Mouse (Mus musculus) intestine, postnatal 0 days (tissue): ENCODE results near the gene BC035044. TPM values are rescaled to one million over a fixed set of nuclear protein-coding genes. Genes with fewer than 3 reads are reported as not detected.
A peak's percentile ranks its signal among the peaks of the same experiment; 100 is the strongest.
"Not testable (repeated sequence)": the region's sequence is repeated elsewhere in the genome, so short reads cannot be mapped to it uniquely, and the experiment has no call there.

ENCODE experiments used
- ATAC-seq: fragments of 200-750 bp; cut with Nextera tagmentation; 2 replicates; pipeline ENCODE4 v1.8.0; 2017; ENCODE audit warnings: mild to moderate bottlenecking, moderate TSS enrichment, moderate library complexity
- H3K27ac ChIP-seq: fragments of 300-500 bp; sonication (generic); 2 replicates; pipeline ENCODE4 v1.5.1; 2014; ENCODE audit warnings: mild to moderate bottlenecking, low read depth, low read length, moderate library complexity
- H3K27me3 ChIP-seq: fragments of 300-500 bp; sonication (generic); replicated peaks from 2 replicates; pipeline ENCODE4 v1.6.1; 2014; ENCODE audit warnings: low read length, mixed read lengths; ENCODE audit not compliant: control insufficient read depth, insufficient read depth
- H3K36me3 ChIP-seq: fragments of 300-500 bp; sonication (generic); 2 replicates; pipeline ENCODE4 v1.6.1; 2014; ENCODE audit warnings: mild to moderate bottlenecking, moderate library complexity; ENCODE audit not compliant: control insufficient read depth, insufficient read depth
- H3K4me1 ChIP-seq: fragments of 300-500 bp; sonication (generic); replicated peaks from 2 replicates; pipeline ENCODE4 v1.6.1; 2014; ENCODE audit warnings: antibody characterized with exemption, low read length, mixed read lengths; ENCODE audit not compliant: control insufficient read depth, insufficient read depth
- H3K4me2 ChIP-seq: fragments of 300-500 bp; sonication (generic); replicated peaks from 2 replicates; pipeline ENCODE4 v1.6.1; 2014; ENCODE audit warnings: low read depth, mild to moderate bottlenecking, moderate library complexity
- H3K4me3 ChIP-seq: fragments of 300-500 bp; sonication (generic); 2 replicates; pipeline ENCODE4 v1.5.1; 2014; ENCODE audit warnings: low read depth, low read length
- H3K9ac ChIP-seq: fragments of 300-500 bp; sonication (generic); 2 replicates; pipeline ENCODE4 v1.6.1; 2014; ENCODE audit warnings: mild to moderate bottlenecking, low read depth, low read length
- H3K9me3 ChIP-seq: fragments of 300-500 bp; sonication (generic); 2 replicates; pipeline ENCODE4 v1.6.1; 2016; ENCODE audit warnings: mixed run types; ENCODE audit not compliant: control insufficient read depth
- CTCF ChIP-seq: sonication (generic); IDR thresholded peaks from 2 replicates; pipeline ENCODE4 v1.5.1; 2016; ENCODE audit warnings: low read depth, mild to moderate bottlenecking, control low read depth, antibody characterized with exemption, moderate library complexity
- WGBS: fragments of 180-500 bp; shearing (Covaris S2); extraction: QIAGEN DNeasy Blood & Tissue Kit; methylation state at CpG from one replicate; pipeline ENCODE4 v1.1.7; 2014; 5-methylcytosine and 5-hydroxymethylcytosine counted together
- polyA plus RNA-seq: library from polyadenylated mRNA; unstranded; fragments of >200 nt; fragmentation: Nextera tagmentation; extraction: Ambion mirVana; gene quantifications from 2 replicates; pipeline ENCODE4 v1.2.1, GENCODE M21; 2015

The BC035044 gene
- polyA plus RNA-seq, 1 experiment from 2014 or later, result 1.4 TPM

DNA sequence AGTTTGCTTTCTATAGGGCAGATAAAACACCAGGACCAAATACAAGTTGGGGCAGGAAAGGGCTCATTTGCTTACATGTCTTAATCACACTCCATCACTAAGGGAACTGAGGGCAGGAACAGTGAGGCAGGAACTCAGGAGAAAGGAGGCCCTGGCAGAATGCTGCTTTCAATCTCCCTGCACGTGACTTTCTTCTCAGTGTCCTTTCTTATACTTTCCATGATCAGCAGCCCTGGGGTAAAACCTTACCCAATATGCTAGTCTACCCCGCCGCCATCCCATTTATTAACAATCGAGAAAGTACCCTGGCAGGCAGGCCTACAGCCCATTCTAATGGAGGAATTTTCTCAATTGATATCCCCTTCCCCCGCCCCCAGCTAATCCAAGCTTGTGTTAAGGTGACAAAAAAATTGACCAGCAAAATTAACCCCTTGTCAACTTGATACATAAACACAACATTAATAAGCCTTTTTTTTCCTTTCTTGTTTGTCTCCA lies 46.3 kb downstream of the BC035044 start:
- no peak for ATAC-seq
- H3K9ac ChIP-seq, result no peak overlapping the region
- no peaks in the 10 kb centered on the region for H3K9me3 ChIP-seq
- H3K4me1 ChIP-seq, result no peaks in the 10 kb centered on the region
- no peaks in the 10 kb centered on the region for H3K27me3 ChIP-seq
- H3K4me2 ChIP-seq, result no peak overlapping the region
- H3K36me3 ChIP-seq, result no peaks in the 10 kb centered on the region
- H3K4me3 ChIP-seq, result no peak overlapping the region
- WGBS, result 89% methylated on average over 5 of the region's 5 CpGs
- H3K27ac ChIP-seq, result no peak overlapping the region
- TF ChIP-seq CTCF, result no peak

- no peak for TF ChIP-seq CTCF
- peak overlapping the region; percentile 73 for H3K4me2 ChIP-seq
- ATAC-seq, result no peak
- H3K27me3 ChIP-seq, result no peaks in the 10 kb centered on the region
- H3K4me3 ChIP-seq, result peak overlapping the region; percentile 82; the same call in 1 of the 2 replicates
- H3K27ac ChIP-seq, result no peak overlapping the region
- H3K4me1 ChIP-seq, result no peaks in the 10 kb centered on the region
- 25% methylated on average over 8 of the region's 8 CpGs for WGBS
- H3K9ac ChIP-seq, result no peak overlapping the region
- no peaks in the 10 kb centered on the region for H3K36me3 ChIP-seq
- no peaks in the 10 kb centered on the region for H3K9me3 ChIP-seq
Measured at GRCm38 (mm10) chr6:128844131-128844530, 46.8 kb downstream of the BC035044 start.

- no peak for TF ChIP-seq CTCF
- ATAC-seq, result peak; percentile 8
- H3K36me3 ChIP-seq, result no peaks in the 10 kb centered on the region
Measured at GRCm38 (mm10) chr6:128843479-128843992, 47.4 kb downstream of the BC035044 start.

DNA sequence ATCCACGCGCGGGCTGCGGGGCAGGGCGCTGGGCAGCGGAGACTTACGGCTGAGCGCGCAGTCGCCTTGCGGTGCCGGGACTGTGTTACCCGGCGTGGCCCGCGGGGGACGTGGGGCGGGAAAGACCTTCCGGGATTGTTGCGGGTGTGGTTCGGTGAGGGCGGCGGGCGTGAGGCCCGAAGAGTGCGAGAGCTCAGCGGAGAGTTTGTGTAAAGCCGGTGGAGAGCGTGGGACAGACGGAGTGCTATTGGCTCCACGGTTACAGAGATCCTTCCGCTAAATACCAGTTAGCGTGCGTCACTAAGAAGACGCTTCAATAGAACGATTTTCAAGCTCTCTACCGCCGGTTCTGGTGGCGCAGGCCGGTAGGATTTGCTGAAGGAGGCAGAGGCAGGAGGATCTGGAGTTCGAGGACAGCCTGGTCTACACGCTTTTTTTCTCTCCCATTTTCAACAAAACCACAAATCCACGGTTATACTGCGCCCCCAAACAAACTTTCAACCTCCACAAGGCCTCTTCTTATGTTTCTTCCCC lies 47.9 kb downstream of the BC035044 start:
- peak overlapping the region; percentile 78 for H3K9ac ChIP-seq
- peak overlapping the region; percentile 73 for H3K4me2 ChIP-seq
- no peaks in the 10 kb centered on the region for H3K36me3 ChIP-seq
- H3K4me1 ChIP-seq, result no peaks in the 10 kb centered on the region
- peak overlapping the region; percentile 88 for H3K27ac ChIP-seq
- H3K4me3 ChIP-seq, result peak overlapping the region; percentile 82
- no peaks in the 10 kb centered on the region for H3K27me3 ChIP-seq
- peak; percentile 47 for TF ChIP-seq CTCF
- peak; percentile 74 for ATAC-seq
- H3K9me3 ChIP-seq, result no peaks in the 10 kb centered on the region
- WGBS, result under 1% methylated on average over 44 of the region's 44 CpGs

More at GRCm38 (mm10) chr6:128843479-128843992, 47.4 kb downstream of the BC035044 start:
- no peaks in the 10 kb centered on the region for H3K9me3 ChIP-seq
- peak overlapping the region; percentile 82 for H3K4me3 ChIP-seq
- no peaks in the 10 kb centered on the region for H3K27me3 ChIP-seq
- peak overlapping the region; percentile 88 for H3K27ac ChIP-seq
- peak overlapping the region; percentile 60 for H3K9ac ChIP-seq
- WGBS, result under 1% methylated on average over 22 of the region's 22 CpGs
- H3K4me1 ChIP-seq, result no peaks in the 10 kb centered on the region
- H3K4me2 ChIP-seq, result peak overlapping the region; percentile 73

DNA sequence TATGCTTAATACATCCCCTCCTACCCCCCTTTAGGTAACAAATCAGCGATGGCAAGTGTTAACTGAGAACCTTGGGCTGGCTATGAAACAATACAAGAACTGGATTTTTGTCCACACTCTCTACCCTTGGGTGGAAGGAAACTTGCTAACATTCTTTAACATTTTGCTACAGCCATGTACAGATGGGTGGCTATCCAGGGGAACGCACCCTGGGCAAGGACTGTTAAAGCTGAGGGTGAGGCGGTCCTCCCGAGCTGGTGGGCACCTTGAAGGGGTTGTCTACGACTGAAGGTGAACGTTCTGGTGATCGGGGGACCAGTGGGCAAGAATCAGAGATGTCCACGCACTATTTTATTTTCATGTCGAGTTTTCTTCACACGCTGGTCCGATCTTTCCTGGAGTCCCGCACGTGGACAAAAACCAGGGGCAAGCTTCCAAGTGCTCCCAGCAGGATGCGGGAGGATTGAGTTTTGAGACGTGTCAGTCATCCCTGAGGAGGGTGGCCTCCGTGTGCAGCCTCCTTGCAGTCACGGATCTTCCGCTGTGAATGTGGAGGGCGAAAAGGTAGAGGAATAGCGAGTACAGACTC lies 48.5 kb downstream of the BC035044 start:
- H3K27ac ChIP-seq, result peak overlapping the region; percentile 88
- under 1% methylated on average over 20 of the region's 20 CpGs for WGBS

GRCm38 (mm10) chr6:128841327-128842089 lies 49.4 kb downstream of the BC035044 start:
- Histone ChIP-seq H3K9me3 (no peaks in the 10 kb centered on the region), H3K4me3 (peak overlapping the region; percentile 82), H3K4me2 (peak overlapping the region; percentile 73), H3K27ac (peak overlapping the region; percentile 88; the same call in 1 of the 2 replicates), H3K36me3 (no peaks in the 10 kb centered on the region), H3K9ac (no peak overlapping the region), H3K27me3 (no peaks in the 10 kb centered on the region), H3K4me1 (no peaks in the 10 kb centered on the region)
- peak; percentile 12; the same call in 1 of the 2 replicates for ATAC-seq
- TF ChIP-seq CTCF, result no peak
- WGBS, result 31% methylated on average over 4 of the region's 4 CpGs

More for the DNA sequence above, 48.5 kb downstream of the BC035044 start:
- no peaks in the 10 kb centered on the region for H3K27me3 ChIP-seq
- H3K9ac ChIP-seq, result peak overlapping the region; percentile 78
- no peak for TF ChIP-seq CTCF
- no peaks in the 10 kb centered on the region for H3K9me3 ChIP-seq
- peak overlapping the region; percentile 82 for H3K4me3 ChIP-seq
- no peaks in the 10 kb centered on the region for H3K36me3 ChIP-seq
- no peak for ATAC-seq
- peak overlapping the region; percentile 73 for H3K4me2 ChIP-seq
- no peaks in the 10 kb centered on the region for H3K4me1 ChIP-seq

- not testable (repeated sequence) for H3K27me3 ChIP-seq, H3K4me2 ChIP-seq, ATAC-seq, H3K4me1 ChIP-seq, H3K4me3 ChIP-seq, H3K36me3 ChIP-seq, H3K27ac ChIP-seq, H3K9ac ChIP-seq, H3K9me3 ChIP-seq
- 77% methylated on average over 3 of the region's 3 CpGs for WGBS
Measured at GRCm38 (mm10) chr6:128840669-128841068, 50.3 kb downstream of the BC035044 start.
